Comparison of ENCODE assay signal across 20 mouse cellular contexts in the genomic region with DNA sequence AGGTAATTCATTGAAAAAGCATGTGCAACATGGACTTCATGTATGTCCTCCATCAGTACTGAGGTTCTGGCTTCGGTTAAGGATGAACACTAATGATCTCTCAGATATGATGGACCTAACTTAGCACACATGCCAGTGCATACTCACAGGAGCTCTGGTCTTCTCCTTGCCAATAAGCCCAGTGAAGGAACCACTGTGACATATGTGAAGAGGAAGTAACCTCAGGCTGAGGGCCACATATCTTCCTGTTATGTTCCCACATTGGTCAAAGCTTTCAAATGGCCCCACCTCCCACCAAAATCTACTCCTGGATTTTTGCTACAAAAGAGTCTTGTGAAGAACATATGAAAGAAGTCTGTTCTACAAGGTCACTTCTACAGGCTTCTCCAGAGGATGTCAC. TPM values are rescaled to one million over a fixed set of nuclear protein-coding genes. Genes with fewer than 3 reads are reported as not detected.
DNase-seq lines count a peak whose midpoint lies in the region; ATAC-seq and TF ChIP-seq lines count a peak whose summit lies in the region.
"Had no signal": no experiment of that assay in that cellular context is flagged by ENCODE, and none has a peak within 500 bp of the region (broad histone marks: within the 10 kb centered on the region; RNA-seq: fewer than 3 reads in every experiment).

No protein-coding gene starts in this region.

- TF ChIP-seq EP300 in heart, adult 2 months (IDR thresholded peaks at IDR 0.05; ENCODE audit: insufficient read depth, low read depth, low read length), result no peak

- H3K4me1 ChIP-seq in heart, adult 2 months (ENCODE audit: control insufficient read depth, insufficient read depth, low read length), result no peaks in the 10 kb centered on the region
- 0 out of 2 replicates have a peak, but pooled peaks cover 3% of the 10 kb centered on the region for H3K4me1 ChIP-seq in kidney, embryonic 15.5 days
- H3K4me1 ChIP-seq: embryonic facial prominence, embryonic 12.5 days had no signal

- H3K36me3 ChIP-seq in heart, adult 2 months (ENCODE audit: control insufficient read depth, insufficient read depth, low read length), result no peaks in the 10 kb centered on the region
- H3K36me3 ChIP-seq in kidney, embryonic 15.5 days, result no peaks in the 10 kb centered on the region
- H3K36me3 ChIP-seq: embryonic facial prominence, embryonic 10.5 days; embryonic facial prominence, embryonic 12.5 days; forebrain, embryonic 15.5 days had no signal

- no peaks in the 10 kb centered on the region for H3K27me3 ChIP-seq in heart, adult 2 months (ENCODE audit: control insufficient read depth, insufficient read depth, low read length)
- no peaks in the 10 kb centered on the region; the same call in 1 of the 2 replicates for H3K27me3 ChIP-seq in kidney, embryonic 15.5 days
- H3K27me3 ChIP-seq: embryonic facial prominence, embryonic 12.5 days; forebrain, embryonic 13.5 days; forebrain, embryonic 15.5 days had no signal

- peak; percentile 6 for DNase-seq in 416B (ENCODE audit: low read depth)
- DNase-seq in heart, adult 2 months, result no peak
- DNase-seq: adrenal gland, adult 2 months; adrenal gland, postnatal 10 days; adrenal gland, postnatal 25 days; cerebellum, adult 11 months; cerebellum, adult 18-20 months; cerebellum, adult 8-10 months; cerebellum, adult 9-11 months; cerebellum, postnatal 14 days; cerebellum, postnatal 36 days; forebrain, postnatal 0 days had no signal

- H3K27ac ChIP-seq in heart, adult 2 months, result no peak overlapping the region
- H3K27ac ChIP-seq in kidney, embryonic 15.5 days, result no peak overlapping the region
- H3K27ac ChIP-seq: embryonic facial prominence, embryonic 10.5 days; embryonic facial prominence, embryonic 12.5 days; forebrain, embryonic 13.5 days; forebrain, embryonic 15.5 days had no signal

- TF ChIP-seq POLR2A in heart, adult 2 months (IDR thresholded peaks at IDR 0.05; ENCODE audit: insufficient read depth, low read depth, low read length), result no peak

- peak; percentile 50; the same call in 1 of the 2 replicates for ATAC-seq in granulocyte monocyte progenitor cell, adult 5-6 weeks (replicated peaks; ENCODE audit: poor library complexity, severe bottlenecking)
- peak; percentile 68 for ATAC-seq in megakaryocyte progenitor cell, adult 5-6 weeks (replicated peaks; ENCODE audit: poor library complexity)
- no peak for ATAC-seq in kidney, embryonic 15.5 days (replicated peaks; ENCODE audit: low FRiP score)
- ATAC-seq: forebrain, embryonic 13.5 days; forebrain, embryonic 15.5 days; forebrain, postnatal 0 days had no signal

- H3K79me2 ChIP-seq in heart, adult 2 months (replicated peaks; ENCODE audit: control insufficient read depth, insufficient read depth, low read length), result no peaks in the 10 kb centered on the region

- no peaks in the 10 kb centered on the region for H3K9me3 ChIP-seq in kidney, embryonic 15.5 days (replicated peaks)
- H3K9me3 ChIP-seq: embryonic facial prominence, embryonic 10.5 days; embryonic facial prominence, embryonic 12.5 days; forebrain, embryonic 13.5 days; forebrain, embryonic 15.5 days had no signal

- 97% methylated on average over 1 of the region's 1 CpGs for WGBS in heart, adult 2 months
- WGBS in kidney, embryonic 15.5 days, result 90% methylated on average over 1 of the region's 1 CpGs

- no peak overlapping the region for H3K4me3 ChIP-seq in heart, adult 2 months
- H3K4me3 ChIP-seq in kidney, embryonic 15.5 days (replicated peaks), result no peak overlapping the region
- H3K4me3 ChIP-seq: embryonic facial prominence, embryonic 10.5 days; embryonic facial prominence, embryonic 12.5 days; forebrain, embryonic 13.5 days; forebrain, embryonic 15.5 days had no signal

- no peak for TF ChIP-seq CTCF in heart, adult 2 months (IDR thresholded peaks at IDR 0.05)

- H3K9ac ChIP-seq in heart, adult 2 months (ENCODE audit: low read depth, low read length), result no peak overlapping the region
- H3K9ac ChIP-seq in kidney, embryonic 15.5 days, result no peak overlapping the region
- H3K9ac ChIP-seq: embryonic facial prominence, embryonic 12.5 days; forebrain, embryonic 13.5 days; forebrain, embryonic 15.5 days; forebrain, postnatal 0 days had no signal

- no peak overlapping the region for H3K4me2 ChIP-seq in kidney, embryonic 15.5 days
- H3K4me2 ChIP-seq: embryonic facial prominence, embryonic 12.5 days; forebrain, embryonic 13.5 days; forebrain, embryonic 15.5 days had no signal

- intact Hi-C loops in heart, adult 2 months (cut with DNase I), result no loop called here

RNA-seq across cellular contexts. Expression of a gene that starts 28.3 kb away (rescaled TPM):
- not detected in 2 replicates for total RNA-seq in granulocyte monocyte progenitor cell, adult 5-6 weeks (2014; fragmentation: Nextera tagmentation)
- total RNA-seq in granulocyte monocyte progenitor cell, adult 5-6 weeks (2017), result not detected in 2 replicates
- not detected in 2 replicates for total RNA-seq in megakaryocyte progenitor cell, adult 5-6 weeks (2015)
- not detected in 2 replicates for total RNA-seq in megakaryocyte progenitor cell, adult 5-6 weeks (2017)
- under 1 TPM; 0.16 to 0.57 TPM for total RNA-seq in heart, adult 2 months (2021)
- polyA plus RNA-seq in heart, adult 2 months (2012; rRNA removed), result 0.43 and 0.67 TPM in 2 replicates
- polyA plus RNA-seq in kidney, embryonic 15.5 days (2015; fragmentation: Nextera tagmentation; extraction: Ambion mirVana), result 17.0 and 35.6 TPM in 2 replicates
- total RNA-seq: MEL had no signal
- polyA plus RNA-seq: adrenal gland, adult 2 months had no signal
